Mouse (Mus musculus) inflammation-experienced regulatory T-cells, adult 6 months (primary cell): ENCODE measurements around the gene Zfp174. TPM values are rescaled to one million over a fixed set of nuclear protein-coding genes. Genes with fewer than 3 reads are reported as not detected.
A peak's percentile ranks its signal among the peaks of the same experiment; 100 is the strongest.

Experiments used
- ATAC-seq: one replicate; pipeline ENCODE4 v1.8.0; 2017
- polyA plus RNA-seq, 3 experiments: library from polyadenylated mRNA; unstranded; fragments of 100-300 nt; shearing (Covaris generic); gene quantifications; one replicate each; pipeline ENCODE4 v1.2.1; 2017

Gene Zfp174
- polyA plus RNA-seq, 3 experiments from 2014 or later: 0.48 to 0.80 (median 0.52) TPM

DNA sequence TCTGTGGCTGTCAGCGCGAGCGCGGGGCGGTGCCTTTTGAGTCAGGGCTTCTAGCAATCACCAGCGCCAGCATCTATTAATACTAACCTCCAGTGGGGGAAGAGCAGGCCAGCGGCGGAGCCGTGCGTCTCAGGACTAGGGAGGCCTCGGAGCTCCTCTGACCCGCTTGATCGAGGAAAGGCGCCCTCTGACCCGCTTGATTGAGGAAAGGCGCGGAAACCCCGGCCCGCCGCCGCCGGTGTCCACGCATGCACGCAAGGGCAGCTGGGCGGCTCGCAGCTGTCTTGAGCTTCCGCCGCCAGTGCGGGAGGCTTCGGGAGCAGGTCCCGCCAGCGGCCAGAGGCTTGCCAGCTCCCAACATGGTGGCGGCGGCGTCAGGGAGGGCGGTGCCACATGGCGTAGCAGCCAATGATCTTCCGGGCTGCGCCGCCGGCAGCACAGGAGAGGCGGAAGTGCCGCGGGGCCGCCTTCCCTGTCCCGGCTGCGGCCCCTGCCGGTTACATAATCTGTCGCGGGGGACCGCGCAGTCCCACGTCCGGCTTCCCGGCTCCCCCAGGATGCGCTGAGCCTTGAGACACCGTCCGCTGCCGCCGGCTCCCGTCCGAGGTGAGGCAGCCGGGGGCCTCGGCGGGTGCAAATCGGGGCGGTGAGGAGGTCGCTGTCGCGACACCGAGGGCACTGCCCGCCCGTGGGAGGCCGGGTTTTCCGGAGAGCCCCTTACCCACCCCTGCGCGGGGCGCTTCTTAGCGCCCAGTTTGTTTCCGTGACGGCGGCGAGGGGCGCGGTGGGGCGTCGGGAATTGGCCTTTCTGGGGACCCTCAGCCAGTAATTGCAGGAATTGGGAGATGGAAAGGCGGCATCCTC lies 37.4 kb downstream of the Zfp174 start, which contains the start of the genes Zfp597 and Gm20695:
Zfp597 (minus strand) TSS at position 361 of the 864 bp plus-strand sequence.
Gm20695 (plus strand) TSS at position 448 of the 864 bp plus-strand sequence.
- ATAC-seq: peak; percentile 96

DNA sequence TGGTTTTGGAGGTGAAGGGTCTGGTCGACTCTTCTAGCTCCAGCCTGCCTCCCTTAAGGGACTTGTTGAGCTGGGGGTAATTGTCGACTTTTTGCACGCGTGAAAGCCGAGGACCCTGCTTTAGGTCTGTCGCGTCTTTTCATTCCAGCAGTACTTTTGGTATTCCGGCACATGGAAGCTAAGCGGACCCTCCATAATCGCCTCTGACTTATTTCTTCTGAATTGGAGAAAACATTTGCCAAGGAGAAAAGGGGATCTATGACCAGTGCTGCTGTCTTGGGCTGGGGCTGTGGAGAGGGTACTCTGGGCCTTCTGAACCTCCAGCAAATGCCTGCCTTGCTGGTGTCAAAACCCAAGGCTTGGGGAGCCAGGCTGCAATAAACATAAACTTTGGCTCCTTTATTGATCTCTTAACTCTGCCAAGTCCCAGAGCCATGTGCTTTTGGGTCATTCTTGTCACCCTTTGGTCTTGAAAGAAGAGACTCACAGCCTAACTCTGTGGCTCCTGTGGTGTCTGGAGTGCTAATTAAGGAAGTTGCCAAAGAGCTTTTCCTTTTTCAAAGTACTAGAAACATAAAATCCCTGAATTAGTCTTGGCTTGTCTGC lies 38.1 kb downstream of the Zfp174 start:
- ATAC-seq: no peak

DNA sequence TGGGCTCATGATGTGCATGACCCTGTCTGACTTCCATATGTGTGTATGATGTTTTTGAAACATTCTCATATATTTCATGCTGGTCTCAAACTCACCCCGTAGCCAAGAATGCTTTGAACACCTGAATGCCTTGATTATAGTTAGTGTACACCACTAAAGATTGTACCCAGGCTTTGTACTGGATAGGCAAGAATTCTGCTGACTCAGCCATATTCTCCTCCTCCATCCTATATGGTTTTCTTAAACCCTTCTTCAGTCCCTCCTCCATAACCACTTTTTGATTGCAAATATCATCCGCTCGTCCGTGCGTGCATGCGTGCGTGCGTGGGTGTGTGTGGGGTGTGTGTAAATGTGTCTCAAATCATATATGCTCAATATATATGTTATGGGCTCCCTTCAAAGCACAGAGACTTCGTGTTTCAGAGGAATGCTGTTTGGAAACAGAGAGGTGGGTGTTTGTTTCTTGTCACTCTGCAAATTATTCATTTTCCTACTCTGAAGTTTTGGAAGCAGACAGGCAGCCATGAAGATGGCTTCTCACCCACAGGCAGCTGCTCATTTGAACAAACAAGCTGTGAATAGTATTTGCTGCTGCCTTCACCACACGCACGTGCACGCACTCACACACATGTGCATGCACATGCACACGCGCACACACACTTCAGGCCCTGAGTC lies 44.7 kb downstream of the Zfp174 start:
- no peak for ATAC-seq

DNA sequence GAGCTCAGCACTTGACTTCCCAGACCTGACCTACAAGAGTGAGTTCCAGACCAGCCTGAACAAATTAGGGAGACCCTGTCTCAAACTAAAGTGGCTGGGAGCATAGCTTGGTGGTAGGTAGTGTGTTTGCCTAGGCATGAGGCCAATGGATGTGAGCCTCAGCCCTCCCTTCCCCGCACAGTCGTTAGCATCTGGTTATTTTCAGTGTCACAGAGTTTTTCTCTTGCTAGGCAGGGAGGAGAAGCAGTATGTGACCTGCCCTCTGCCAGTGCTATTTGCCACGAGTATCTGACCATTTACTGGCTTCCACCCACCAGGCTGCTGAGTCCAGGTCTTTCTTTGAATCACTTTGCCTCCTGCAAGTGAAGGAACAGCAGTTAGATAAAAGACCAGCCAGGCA lies 46.7 kb downstream of the Zfp174 start:
- ATAC-seq: no peak

DNA sequence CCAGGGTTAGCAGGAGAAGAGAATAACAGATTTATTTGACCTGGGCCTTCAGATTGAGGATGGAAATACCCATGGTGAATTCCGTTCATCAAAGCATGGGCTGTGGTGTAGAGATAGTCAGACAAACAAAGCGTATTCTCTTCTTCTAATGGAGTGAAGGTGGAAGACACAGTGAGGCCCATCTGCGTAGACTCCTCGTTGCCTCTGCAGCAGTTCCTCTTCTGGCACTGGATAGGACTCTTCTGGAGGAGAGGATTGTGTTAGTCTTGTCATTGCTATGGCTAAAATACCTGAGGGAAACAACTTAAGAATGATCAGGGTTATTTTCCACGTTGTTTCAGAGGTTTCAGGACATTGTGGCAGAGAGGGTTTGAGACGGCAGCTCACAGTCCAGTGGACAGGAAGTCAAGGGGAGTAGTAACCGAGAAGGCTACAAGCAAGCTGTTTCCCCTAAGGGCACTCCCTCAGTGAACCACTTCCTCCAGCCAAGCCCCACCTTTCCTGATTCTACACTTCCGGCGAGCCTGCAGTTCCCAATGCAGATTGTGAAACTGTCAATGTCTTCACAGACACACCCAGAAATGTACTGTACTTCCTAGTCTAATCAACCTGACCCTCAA lies 48.2 kb downstream of the Zfp174 start:
- ATAC-seq: peak; percentile 93

DNA sequence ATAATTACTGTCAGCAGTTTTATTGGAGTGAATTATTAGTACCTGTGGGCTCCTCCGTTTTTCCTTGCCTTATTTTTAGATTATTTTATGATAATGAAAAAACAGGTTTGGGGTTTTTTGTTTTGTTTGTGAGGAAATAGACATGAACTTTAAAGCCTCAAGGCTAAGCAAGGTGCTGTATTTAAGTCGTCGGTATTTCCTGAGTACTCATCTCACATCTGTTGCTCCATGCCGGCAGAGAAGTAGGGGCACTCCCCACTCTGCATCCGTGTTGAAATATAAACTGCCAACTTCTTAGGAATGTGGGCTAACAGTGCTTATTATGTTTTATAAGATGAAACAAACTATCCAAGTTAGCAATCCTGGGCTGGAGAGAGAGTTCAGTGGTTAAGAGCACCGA lies 49.0 kb downstream of the Zfp174 start:
- ATAC-seq: peak; percentile 36

DNA sequence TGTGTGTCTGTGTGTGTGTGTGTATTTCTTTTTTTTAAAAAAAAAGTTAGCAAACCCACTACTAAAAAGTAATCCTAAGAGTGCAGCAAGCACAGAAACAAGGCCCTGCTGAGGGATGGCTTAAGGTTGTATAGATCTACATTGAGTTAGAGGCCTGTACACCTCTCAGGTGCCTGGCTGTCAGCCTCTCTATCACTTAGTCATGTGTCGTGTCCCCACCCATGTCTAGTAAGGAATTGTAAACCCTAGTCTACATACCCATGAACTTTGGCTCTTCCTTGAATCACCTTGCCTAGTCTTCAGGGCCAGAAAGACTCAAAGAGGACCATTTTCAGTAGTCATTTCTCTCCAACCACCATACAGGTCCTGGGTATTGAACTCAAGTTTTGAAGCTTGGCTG lies 49.5 kb downstream of the Zfp174 start:
- no peak for ATAC-seq

DNA sequence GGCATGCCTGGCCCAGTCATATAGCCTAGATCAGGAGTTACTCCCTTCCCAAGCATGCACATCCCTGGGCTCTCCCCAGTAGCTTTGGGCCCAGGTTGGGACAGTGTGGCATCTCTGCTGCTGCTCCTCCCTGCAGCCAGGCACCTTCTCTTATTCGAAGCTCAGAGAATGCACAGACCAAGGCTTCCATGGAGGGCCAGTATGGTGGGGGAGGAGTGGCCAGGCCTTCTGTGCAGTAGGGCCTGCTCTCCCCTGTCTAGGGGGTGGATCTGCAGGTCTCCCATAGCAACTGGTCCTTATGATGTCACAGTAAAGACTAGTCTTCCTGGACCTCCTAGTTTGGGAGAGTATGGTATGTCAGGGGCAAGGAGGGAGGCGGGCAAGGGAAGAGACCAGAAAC lies 60.4 kb downstream of the Zfp174 start:
- no peak for ATAC-seq

Other genes with a start within 250 kb of the Zfp174 start
- gene Mefv, start 129.2 kb upstream of the Zfp174 start, polyA plus RNA-seq: not detected
- gene Zfp263, start 103.2 kb upstream of the Zfp174 start, polyA plus RNA-seq: 100 to 1,000 TPM in 1 of 3 experiments, 10 to 100 TPM in 2; 72.2 to 148 (median 96.6) TPM
- gene Olfr15, start 16.4 kb upstream of the Zfp174 start, polyA plus RNA-seq: not detected
- 100 to 1,000 TPM; 106 to 119 (median 107) TPM for gene Naa60, start 25.1 kb downstream of the Zfp174 start, polyA plus RNA-seq
- gene Zfp597, start 37.3 kb downstream of the Zfp174 start, polyA plus RNA-seq: 10 to 100 TPM; 11.4 to 14.1 (median 12.6) TPM
- 1 to 10 TPM; 3.2 to 5.6 (median 3.9) TPM for gene Gm20695, start 37.4 kb downstream of the Zfp174 start, polyA plus RNA-seq
- gene 1700037C18Rik, start 61.4 kb downstream of the Zfp174 start, polyA plus RNA-seq: 10 to 100 TPM in 1 of 3 experiments, 1 to 10 TPM in 2; 7.4 to 11.7 (median 9.6) TPM
- 10 to 100 TPM; 24.9 to 44.3 (median 33.9) TPM for gene Cluap1, start 61.5 kb downstream of the Zfp174 start, polyA plus RNA-seq
- gene Nlrc3, start 129.4 kb downstream of the Zfp174 start, polyA plus RNA-seq: 10 to 100 TPM; 58.8 to 82.4 (median 67.8) TPM
- 10 to 100 TPM; 15.0 to 28.4 (median 15.6) TPM for gene Slx4, start 156.5 kb downstream of the Zfp174 start, polyA plus RNA-seq
- 10 to 100 TPM in 1 of 3 experiments, 1 to 10 TPM in 2; 2.8 to 10.9 (median 5.0) TPM for gene Dnase1, start 189.7 kb downstream of the Zfp174 start, polyA plus RNA-seq
- 10 to 100 TPM; 56.4 to 82.6 (median 68.1) TPM for gene Trap1, start 230.6 kb downstream of the Zfp174 start, polyA plus RNA-seq